Mouse (Mus musculus): ENCODE results near the gene Gcm1.

- TF ChIP-seq CTCF (IDR thresholded peaks at IDR 0.05; ENCODE audit: low read depth) = no peak
- no peak for TF ChIP-seq EP300 (IDR thresholded peaks at IDR 0.05; ENCODE audit: low read depth)
Observed at GRCm38 (mm10) chr9:78100956-78101355, 49.2 kb downstream of the Gcm1 start.
